Mouse (Mus musculus) hindbrain, embryonic 15.5 days (tissue): ENCODE data around the gene Pald1. TPM values are rescaled to one million over a fixed set of nuclear protein-coding genes. Genes with fewer than 3 reads are reported as not detected.

Experiments
- ATAC-seq: fragments of 200-750 bp; cut with Nextera tagmentation; 2 replicates; pipeline ENCODE4 v1.8.0; 2017; ENCODE audit warnings: low read depth, moderate number of reproducible peaks, moderate TSS enrichment; ENCODE audit not compliant: low FRiP score
- H3K27ac ChIP-seq: fragments of 300-500 bp; sonication (generic); replicated peaks from 2 replicates; pipeline ENCODE4 v1.5.1; 2015; ENCODE audit warnings: mild to moderate bottlenecking, inconsistent platforms
- H3K27me3 ChIP-seq: fragments of 300-500 bp; sonication (generic); 2 replicates; pipeline ENCODE4 v1.6.1; 2015; ENCODE audit warnings: control low read depth, inconsistent platforms
- H3K36me3 ChIP-seq: fragments of 300-500 bp; sonication (generic); 2 replicates; pipeline ENCODE4 v1.6.1; 2015; ENCODE audit warnings: control low read depth, inconsistent platforms
- H3K4me1 ChIP-seq: fragments of 300-500 bp; sonication (generic); replicated peaks from 2 replicates; pipeline ENCODE4 v1.6.1; 2015; ENCODE audit warnings: control low read depth, inconsistent platforms
- H3K4me2 ChIP-seq: fragments of 300-500 bp; sonication (generic); 2 replicates; pipeline ENCODE4 v1.6.1; 2015; ENCODE audit warnings: moderate library complexity, mild to moderate bottlenecking, inconsistent platforms
- H3K4me3 ChIP-seq: fragments of 300-500 bp; sonication (generic); 2 replicates; pipeline ENCODE4 v1.5.1; 2015; ENCODE audit warnings: mild to moderate bottlenecking, inconsistent platforms
- H3K9ac ChIP-seq: fragments of 300-500 bp; sonication (generic); 2 replicates; pipeline ENCODE4 v1.6.1; 2015; ENCODE audit warnings: inconsistent platforms
- H3K9me3 ChIP-seq: fragments of 300-500 bp; sonication (generic); 2 replicates; pipeline ENCODE4 v1.6.1; 2016; ENCODE audit warnings: control low read depth, inconsistent platforms
- WGBS: fragments of 180-500 bp; shearing (Covaris S2); methylation state at CpG from one replicate; pipeline ENCODE4 v1.1.7; 2015; 5-methylcytosine and 5-hydroxymethylcytosine counted together
- polyA plus RNA-seq: library from polyadenylated mRNA; unstranded; fragments of >200 nt; fragmentation: Nextera tagmentation; extraction: Ambion mirVana; gene quantifications from 2 replicates; pipeline ENCODE4 v1.2.1, GENCODE M21; 2015

Pald1 gene
- polyA plus RNA-seq, 1 experiment from 2014 or later: 32.4 TPM

GRCm38 (mm10) chr10:61380186-61380585, 3.1 kb downstream of the Pald1 start:
- 11% methylated on average over 9 of the region's 9 CpGs for WGBS
- ATAC-seq: 0 out of 2 replicates have a peak, but pooled peaks have one; percentile 9

GRCm38 (mm10) chr10:61379340-61380040, 3.8 kb downstream of the Pald1 start:
- peak overlapping the region; percentile 54; the same call in 1 of the 2 replicates for H3K27ac ChIP-seq
- peak overlapping the region; percentile 69; the same call in 1 of the 2 replicates for H3K4me3 ChIP-seq
- H3K9ac ChIP-seq: no peak overlapping the region
- H3K4me2 ChIP-seq: peak overlapping the region; percentile 81
- WGBS: 79% methylated on average over 13 of the region's 13 CpGs
- H3K36me3 ChIP-seq: no peaks in the 10 kb centered on the region
- H3K27me3 ChIP-seq: 0 out of 2 replicates have a peak, but pooled peaks cover 2% of the 10 kb centered on the region
- H3K9me3 ChIP-seq: no peaks in the 10 kb centered on the region
- no peak for ATAC-seq
- peaks cover 59% of the 10 kb centered on the region for H3K4me1 ChIP-seq

More at GRCm38 (mm10) chr10:61380186-61380585, 3.1 kb downstream of the Pald1 start:
- Histone ChIP-seq H3K9ac (no peak overlapping the region), H3K27me3 (0 out of 2 replicates have a peak, but pooled peaks cover 2% of the 10 kb centered on the region), H3K9me3 (no peaks in the 10 kb centered on the region), H3K4me3 (peak overlapping the region; percentile 69), H3K4me2 (peak overlapping the region; percentile 81), H3K27ac (peak overlapping the region; percentile 54; the same call in 1 of the 2 replicates), H3K36me3 (no peaks in the 10 kb centered on the region), H3K4me1 (peaks cover 55% of the 10 kb centered on the region)

- WGBS: 79% methylated on average over 5 of the region's 5 CpGs
- Histone ChIP-seq H3K4me1 (peaks cover 52% of the 10 kb centered on the region), H3K9ac (no peak overlapping the region), H3K4me3 (no peak overlapping the region), H3K27me3 (0 out of 2 replicates have a peak, but pooled peaks cover 2% of the 10 kb centered on the region), H3K36me3 (no peaks in the 10 kb centered on the region), H3K27ac (no peak overlapping the region), H3K4me2 (0 out of 2 replicates have a peak overlapping the region, but pooled peaks have one; percentile 81), H3K9me3 (no peaks in the 10 kb centered on the region)
- ATAC-seq: no peak
Observed at GRCm38 (mm10) chr10:61378698-61379097, 4.6 kb downstream of the Pald1 start.

- Histone ChIP-seq H3K4me2 (no peak overlapping the region), H3K9ac (no peak overlapping the region), H3K4me3 (no peak overlapping the region), H3K36me3 (no peaks in the 10 kb centered on the region), H3K4me1 (peaks cover 49% of the 10 kb centered on the region), H3K9me3 (no peaks in the 10 kb centered on the region), H3K27ac (no peak overlapping the region), H3K27me3 (0 out of 2 replicates have a peak, but pooled peaks cover 2% of the 10 kb centered on the region)
- ATAC-seq: no peak
- 91% methylated on average over 5 of the region's 5 CpGs for WGBS
Observed at GRCm38 (mm10) chr10:61378050-61378449, 5.3 kb downstream of the Pald1 start.

- no peaks in the 10 kb centered on the region for H3K27me3 ChIP-seq
- no peak overlapping the region for H3K4me2 ChIP-seq
- no peaks in the 10 kb centered on the region for H3K36me3 ChIP-seq
- no peaks in the 10 kb centered on the region for H3K9me3 ChIP-seq
- H3K9ac ChIP-seq: no peak overlapping the region
- H3K27ac ChIP-seq: no peak overlapping the region
- no peak for ATAC-seq
- peaks cover 36% of the 10 kb centered on the region for H3K4me1 ChIP-seq
- no peak overlapping the region for H3K4me3 ChIP-seq
- 70% methylated on average over 6 of the region's 6 CpGs for WGBS
Observed at GRCm38 (mm10) chr10:61374771-61375481, 8.4 kb downstream of the Pald1 start.

- Histone ChIP-seq H3K4me1 (peaks cover 28% of the 10 kb centered on the region), H3K4me3 (no peak overlapping the region), H3K27ac (no peak overlapping the region), H3K36me3 (no peaks in the 10 kb centered on the region), H3K9me3 (no peaks in the 10 kb centered on the region), H3K4me2 (no peak overlapping the region), H3K9ac (no peak overlapping the region), H3K27me3 (no peaks in the 10 kb centered on the region)
- 70% methylated on average over 4 of the region's 4 CpGs for WGBS
- no peak for ATAC-seq
Observed at GRCm38 (mm10) chr10:61374076-61374475, 9.3 kb downstream of the Pald1 start.

GRCm38 (mm10) chr10:61372585-61372923, 10.8 kb downstream of the Pald1 start:
- ATAC-seq: no peak; the same call in 1 of the 2 replicates

GRCm38 (mm10) chr10:61371884-61372584, 11.3 kb downstream of the Pald1 start:
- H3K9me3 ChIP-seq: no peaks in the 10 kb centered on the region
- peaks cover 28% of the 10 kb centered on the region for H3K4me1 ChIP-seq
- H3K27me3 ChIP-seq: no peaks in the 10 kb centered on the region
- H3K9ac ChIP-seq: no peak overlapping the region
- peak overlapping the region; percentile 27; the same call in 1 of the 2 replicates for H3K27ac ChIP-seq
- no peak overlapping the region for H3K4me2 ChIP-seq
- ATAC-seq: no peak
- no peaks in the 10 kb centered on the region for H3K36me3 ChIP-seq
- WGBS: 78% methylated on average over 9 of the region's 9 CpGs
- H3K4me3 ChIP-seq: no peak overlapping the region

More at GRCm38 (mm10) chr10:61372585-61372923, 10.8 kb downstream of the Pald1 start:
- 50% methylated on average over 4 of the region's 4 CpGs for WGBS
- Histone ChIP-seq H3K4me2 (no peak overlapping the region), H3K27me3 (no peaks in the 10 kb centered on the region), H3K4me3 (no peak overlapping the region), H3K27ac (peak overlapping the region; percentile 53; the same call in 1 of the 2 replicates), H3K4me1 (peaks cover 28% of the 10 kb centered on the region), H3K36me3 (no peaks in the 10 kb centered on the region), H3K9ac (no peak overlapping the region), H3K9me3 (no peaks in the 10 kb centered on the region)

- 79% methylated on average over 18 of the region's 18 CpGs for WGBS
Observed at GRCm38 (mm10) chr10:61370273-61370979, 12.9 kb downstream of the Pald1 start.

GRCm38 (mm10) chr10:61369755-61370154, 13.6 kb downstream of the Pald1 start:
- H3K27me3 ChIP-seq: no peaks in the 10 kb centered on the region
- H3K36me3 ChIP-seq: no peaks in the 10 kb centered on the region
- no peak overlapping the region for H3K4me2 ChIP-seq
- no peaks in the 10 kb centered on the region for H3K9me3 ChIP-seq
- H3K4me1 ChIP-seq: peaks cover 18% of the 10 kb centered on the region
- no peak overlapping the region for H3K9ac ChIP-seq
- H3K27ac ChIP-seq: no peak overlapping the region
- 62% methylated on average over 5 of the region's 5 CpGs for WGBS
- H3K4me3 ChIP-seq: no peak overlapping the region
- no peak for ATAC-seq

More at GRCm38 (mm10) chr10:61370273-61370979, 12.9 kb downstream of the Pald1 start:
- H3K4me3 ChIP-seq: no peak overlapping the region
- peaks cover 24% of the 10 kb centered on the region for H3K4me1 ChIP-seq
- H3K27ac ChIP-seq: no peak overlapping the region; the same call in 1 of the 2 replicates
- no peaks in the 10 kb centered on the region for H3K36me3 ChIP-seq
- no peak overlapping the region for H3K9ac ChIP-seq
- H3K4me2 ChIP-seq: no peak overlapping the region
- no peak for ATAC-seq
- no peaks in the 10 kb centered on the region for H3K27me3 ChIP-seq
- no peaks in the 10 kb centered on the region for H3K9me3 ChIP-seq

- WGBS: 71% methylated on average over 1 of the region's 1 CpGs
- no peak overlapping the region for H3K4me3 ChIP-seq
- no peak overlapping the region for H3K4me2 ChIP-seq
- no peaks in the 10 kb centered on the region for H3K36me3 ChIP-seq
- H3K27me3 ChIP-seq: no peaks in the 10 kb centered on the region
- no peak for ATAC-seq
- H3K4me1 ChIP-seq: no peaks in the 10 kb centered on the region; the same call in none of the 2 replicates
- no peak overlapping the region for H3K27ac ChIP-seq
- no peaks in the 10 kb centered on the region for H3K9me3 ChIP-seq
- H3K9ac ChIP-seq: no peak overlapping the region
Observed at GRCm38 (mm10) chr10:61365902-61366301, 17.4 kb downstream of the Pald1 start.
